Mouse (Mus musculus) spleen, adult 2 months (tissue): ENCODE data around the gene Cd2bp2. TPM values are rescaled to one million over a fixed set of nuclear protein-coding genes. Genes with fewer than 3 reads are reported as not detected.

Experiments
- DNase-seq, 2 experiments: peaks; one replicate each; pipeline versions ENCODE4 v3.0.0 to v3.0.0-alpha.2; 2012 to 2021; ENCODE audit warnings: low spot score in 2 of 2, low read depth in 1 of 2
- H3K27ac ChIP-seq: fragments of 200-500 bp; 2 replicates; pipeline ENCODE4 v1.5.1; 2012; ENCODE audit warnings: low read length, inconsistent platforms; ENCODE audit not compliant: insufficient read depth
- H3K27me3 ChIP-seq: fragments of 200-500 bp; 2 replicates; pipeline ENCODE4 v1.6.1; 2012; ENCODE audit warnings: mild to moderate bottlenecking, moderate library complexity, low read length, inconsistent platforms; ENCODE audit not compliant: control insufficient read depth, insufficient read depth
- H3K36me3 ChIP-seq: fragments of 200-500 bp; 2 replicates; pipeline ENCODE4 v1.6.1; 2012; ENCODE audit warnings: mild to moderate bottlenecking, low read length, inconsistent platforms; ENCODE audit not compliant: control insufficient read depth, insufficient read depth
- H3K4me1 ChIP-seq: fragments of 200-500 bp; 2 replicates; pipeline ENCODE4 v1.6.1; 2011; ENCODE audit warnings: inconsistent platforms; ENCODE audit not compliant: control insufficient read depth, insufficient read depth, insufficient read length
- H3K4me3 ChIP-seq: fragments of 200-500 bp; 2 replicates; pipeline ENCODE4 v1.5.1; 2011; ENCODE audit warnings: mild to moderate bottlenecking, inconsistent platforms; ENCODE audit not compliant: insufficient read depth, insufficient read length; ENCODE audit errors: extremely low read depth
- CTCF ChIP-seq: fragments of 200-500 bp; IDR thresholded peaks from 2 replicates; pipeline ENCODE4 v1.5.1; 2011; ENCODE audit warnings: mild to moderate bottlenecking, inconsistent platforms; ENCODE audit not compliant: insufficient read depth, insufficient read length, insufficient replicate concordance; ENCODE audit errors: extremely low read depth
- POLR2A ChIP-seq: fragments of 200-500 bp; IDR thresholded peaks from 2 replicates; pipeline ENCODE4 v1.6.1; 2011; ENCODE audit warnings: low read depth, low read length, inconsistent platforms
- WGBS: fragments of 180-500 bp; shearing (Covaris S2); methylation state at CpG from one replicate; pipeline ENCODE4 v1.1.7; 2018; 5-methylcytosine and 5-hydroxymethylcytosine counted together
- polyA plus RNA-seq: library from polyadenylated mRNA; depleted of rRNA; stranded (reverse); fragments of >200 nt; gene quantifications from 2 replicates; pipeline ENCODE4 v1.2.3, GENCODE M21; 2012

The Cd2bp2 gene
- polyA plus RNA-seq, 1 experiment = 22.7 TPM

DNA sequence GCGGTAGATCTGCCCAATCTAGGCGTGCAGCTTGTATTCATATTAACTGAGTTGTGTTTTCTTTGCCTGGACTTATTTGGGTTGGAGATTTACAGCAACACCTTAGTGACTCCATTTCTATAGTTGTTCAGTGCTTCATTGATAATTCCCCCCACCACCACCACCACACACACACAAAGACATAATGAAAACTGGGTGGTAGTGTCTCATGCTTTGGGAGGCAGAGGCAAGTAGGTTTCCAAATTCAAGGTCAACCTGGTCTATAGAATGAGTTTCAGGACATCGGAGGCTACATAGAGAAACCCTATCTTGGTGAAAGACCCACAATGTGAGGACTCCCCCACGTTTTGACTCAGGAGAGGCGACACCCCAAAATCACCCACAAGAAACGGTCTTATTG, 28.8 kb upstream of the Cd2bp2 start:
- no peak overlapping the region for H3K27ac ChIP-seq
- TF ChIP-seq CTCF = no peak
- TF ChIP-seq POLR2A = no peak
- 92% methylated on average over 6 of the region's 6 CpGs for WGBS
- no peak overlapping the region for H3K4me3 ChIP-seq
- no peaks in the 10 kb centered on the region for H3K27me3 ChIP-seq
- DNase-seq = no peak
- H3K36me3 ChIP-seq = no peaks in the 10 kb centered on the region
- peaks cover 2% of the 10 kb centered on the region; the same call in 1 of the 2 replicates for H3K4me1 ChIP-seq

GRCm38 (mm10) chr7:127223515-127224478, 27.9 kb upstream of the Cd2bp2 start:
- WGBS = 90% methylated on average over 6 of the region's 6 CpGs
- Histone ChIP-seq H3K27me3 (no peaks in the 10 kb centered on the region), H3K4me3 (no peak overlapping the region), H3K27ac (no peak overlapping the region), H3K36me3 (no peaks in the 10 kb centered on the region), H3K4me1 (peaks cover 7% of the 10 kb centered on the region; the same call in 1 of the 2 replicates)
- DNase-seq = no peak
- TF ChIP-seq CTCF (no peak), POLR2A (no peak)

GRCm38 (mm10) chr7:127223106-127223505, 27.3 kb upstream of the Cd2bp2 start:
- WGBS = 91% methylated on average over 3 of the region's 3 CpGs
- H3K36me3 ChIP-seq = no peaks in the 10 kb centered on the region
- H3K27me3 ChIP-seq = no peaks in the 10 kb centered on the region
- peaks cover 11% of the 10 kb centered on the region; the same call in 1 of the 2 replicates for H3K4me1 ChIP-seq
- no peak for TF ChIP-seq POLR2A
- TF ChIP-seq CTCF = no peak
- no peak overlapping the region for H3K27ac ChIP-seq
- no peak overlapping the region for H3K4me3 ChIP-seq
- no peak for DNase-seq

DNA sequence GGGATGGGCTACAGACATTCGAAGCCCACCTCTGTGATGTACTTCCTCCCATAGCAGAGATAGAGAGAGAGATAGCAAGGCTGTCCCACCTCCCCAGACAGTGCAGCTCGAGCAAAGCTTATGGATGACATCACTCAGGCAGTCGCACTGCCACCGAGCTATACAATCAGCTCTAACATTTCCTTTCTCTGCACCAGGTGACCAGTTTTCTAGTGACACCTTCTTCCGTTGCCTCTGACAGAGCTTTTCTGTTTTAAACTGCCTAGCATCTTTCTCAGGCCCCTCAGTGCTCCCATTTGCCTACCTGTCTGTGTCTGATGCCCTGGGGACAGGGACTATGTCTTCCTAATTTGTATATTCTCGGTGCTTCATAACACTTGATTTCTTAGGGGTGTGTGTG, 24.6 kb upstream of the Cd2bp2 start:
- H3K4me3 ChIP-seq = no peak overlapping the region
- H3K36me3 ChIP-seq = peaks cover 2% of the 10 kb centered on the region; the same call in 1 of the 2 replicates
- no peak for DNase-seq
- H3K27me3 ChIP-seq = no peaks in the 10 kb centered on the region
- no peak for TF ChIP-seq POLR2A
- H3K4me1 ChIP-seq = peaks cover 21% of the 10 kb centered on the region; the same call in 1 of the 2 replicates
- 59% methylated on average over 6 of the region's 6 CpGs for WGBS
- H3K27ac ChIP-seq = peak overlapping the region; percentile 58

- no peak for DNase-seq
- Histone ChIP-seq H3K27me3 (no peaks in the 10 kb centered on the region), H3K4me3 (peak overlapping the region; percentile 34; the same call in 1 of the 2 replicates), H3K36me3 (peaks cover 14% of the 10 kb centered on the region), H3K4me1 (peaks cover 25% of the 10 kb centered on the region; the same call in 1 of the 2 replicates), H3K27ac (peak overlapping the region; percentile 95)
- WGBS = 21% methylated on average over 4 of the region's 4 CpGs
- no peak for TF ChIP-seq CTCF
- TF ChIP-seq POLR2A = no peak
These were observed 22.8 kb upstream of the Cd2bp2 start for GRCm38 (mm10) chr7:127218670-127219069.

GRCm38 (mm10) chr7:127217901-127218642, 22.2 kb upstream of the Cd2bp2 start:
- 9% methylated on average over 10 of the region's 10 CpGs for WGBS
- peaks cover 25% of the 10 kb centered on the region; the same call in 1 of the 2 replicates for H3K4me1 ChIP-seq
- H3K36me3 ChIP-seq = peaks cover 15% of the 10 kb centered on the region
- peak; percentile 71; the same call in 1 of the 2 replicates for TF ChIP-seq POLR2A
- no peak for TF ChIP-seq CTCF
- DNase-seq = peak in 1 of 2 experiments; percentile 70
- H3K4me3 ChIP-seq = peak overlapping the region; percentile 72
- peak overlapping the region; percentile 95 for H3K27ac ChIP-seq
- H3K27me3 ChIP-seq = no peaks in the 10 kb centered on the region
